Mouse (Mus musculus): ENCODE measurements at regions not wholly inside any gene's neighbourhood (a gene's known extent, or its start where the extent isn't known, plus 50 kb on each side); places are given as distances from the start of the nearest gene placed in this dataset.

GRCm38 (mm10) chr5:46488140-46488942 lies 630.9 kb upstream of the Lcorl start:
- DNase-seq, result no peak
- intact Hi-C loops (cut with DNase I), result no loop called here

GRCm38 (mm10) chr5:46486740-46487326 lies 629.4 kb upstream of the Lcorl start:
- DNase-seq, result no peak
- intact Hi-C loops (cut with DNase I), result no loop called here

- intact Hi-C loops (cut with DNase I), result no loop called here
- no peak for DNase-seq
Observed at GRCm38 (mm10) chr5:46456356-46456755, 598.9 kb upstream of the Lcorl start.

DNA sequence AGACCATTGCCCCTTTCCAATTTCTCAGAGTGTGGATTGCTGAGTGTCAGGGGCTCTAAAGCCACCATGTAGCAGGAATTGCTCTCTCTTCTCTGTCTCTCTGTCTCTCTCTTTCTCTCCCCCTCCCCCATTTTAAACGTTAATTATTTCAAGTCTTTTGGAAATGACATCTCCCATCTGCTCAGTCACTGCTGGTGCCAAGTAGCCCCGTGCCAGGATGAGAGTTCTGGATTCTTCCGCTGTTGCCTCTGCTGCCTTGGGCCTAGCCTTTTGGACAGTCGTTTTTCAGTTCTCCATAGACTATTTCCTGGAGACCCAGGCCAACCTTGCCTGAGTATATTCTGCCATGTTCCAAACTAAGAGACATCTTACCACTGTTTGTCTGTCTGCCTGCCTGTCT lies 590.9 kb upstream of the Lcorl start:
- intact Hi-C loops (cut with DNase I), result loop anchor here (10.0 kb wide), 2 partner anchors 1537 to 1687 kb away; partner anchors contain the start of gene Slit2
- peak; percentile 67 for DNase-seq

DNA sequence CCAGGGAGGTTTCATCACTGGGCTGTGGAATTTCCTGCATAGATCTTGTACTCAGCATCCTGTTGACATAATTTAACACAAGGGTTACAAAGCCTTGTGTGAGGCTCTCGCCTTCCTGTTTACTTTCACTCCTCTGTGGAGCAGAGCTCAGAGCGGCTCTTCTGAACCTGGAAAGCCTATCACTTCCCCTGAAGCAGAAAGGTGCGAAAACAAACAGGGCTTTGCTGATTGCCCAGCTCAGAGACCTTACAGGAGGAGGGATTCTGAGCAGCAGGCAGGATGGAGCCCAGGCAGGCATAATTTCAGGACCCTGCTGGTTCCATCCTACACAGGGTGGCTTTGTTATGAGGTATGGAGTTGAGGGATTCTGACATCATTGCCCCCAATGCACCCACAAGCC lies 588.4 kb upstream of the Lcorl start:
- DNase-seq, result no peak
- intact Hi-C loops (cut with DNase I), result loop anchor here (10.0 kb wide), 2 partner anchors 1539 to 1689 kb away; partner anchors contain the start of gene Slit2

DNA sequence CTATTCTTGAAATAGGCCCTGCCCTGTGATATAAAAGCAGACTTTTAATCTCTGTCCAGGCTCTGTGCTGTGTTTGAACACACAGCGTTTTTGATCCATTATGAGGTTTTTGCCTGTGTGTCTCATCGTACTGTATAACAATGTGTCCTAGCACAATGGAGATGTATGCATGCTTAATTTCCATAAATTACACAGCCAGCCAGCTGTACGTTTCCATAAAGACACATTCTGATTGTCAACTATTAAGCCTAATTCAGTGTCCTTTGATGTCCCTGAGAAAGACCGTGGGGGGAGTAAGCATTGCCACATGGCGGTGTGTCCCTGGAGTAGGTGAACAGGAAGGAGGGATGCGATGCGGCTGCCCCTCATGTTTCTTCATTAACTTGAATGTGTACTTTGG lies 587.7 kb upstream of the Lcorl start:
- intact Hi-C loops (cut with DNase I), result loop anchor here (10.0 kb wide), 2 partner anchors 1540 to 1690 kb away; partner anchors contain the start of gene Slit2
- no peak for DNase-seq

- DNase-seq, result peak; percentile 20
- intact Hi-C loops (cut with DNase I), result loop anchor here (10.0 kb wide), 2 partner anchors 1541 to 1691 kb away; partner anchors contain the start of gene Slit2
Observed at GRCm38 (mm10) chr5:46443805-46444340, 586.5 kb upstream of the Lcorl start.

DNA sequence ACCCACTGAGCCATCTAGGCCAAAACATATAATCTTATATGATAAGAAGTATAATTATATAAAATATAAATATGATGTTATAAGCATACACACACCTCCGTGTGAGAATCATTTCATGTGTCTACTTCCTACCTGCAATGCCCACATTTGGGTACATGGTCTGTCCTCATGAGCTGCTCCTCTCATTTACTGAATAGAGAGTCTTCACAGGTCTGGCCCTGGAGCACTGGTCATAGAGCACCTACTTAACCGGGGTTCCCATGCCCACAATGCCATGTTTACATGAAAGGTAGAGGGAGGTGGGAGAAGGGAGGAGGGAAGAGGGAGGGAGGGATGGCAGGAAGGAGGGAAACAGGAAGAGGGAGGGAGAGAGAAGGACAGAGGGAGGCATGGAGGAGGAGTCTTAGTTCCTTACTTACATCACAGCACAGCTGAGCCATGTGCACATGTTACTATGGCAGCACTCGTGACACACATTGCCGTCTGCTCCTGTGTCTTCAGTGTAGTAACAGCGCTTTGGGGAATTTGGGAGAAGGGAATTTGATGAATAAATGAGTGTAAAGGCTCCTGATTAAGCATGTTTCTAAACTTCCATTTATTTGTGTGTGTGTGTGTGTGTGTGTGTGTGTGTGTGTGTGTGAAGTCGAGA lies 585.3 kb upstream of the Lcorl start:
- intact Hi-C loops (cut with DNase I), result loop anchor here (10.0 kb wide), 2 partner anchors 1542 to 1692 kb away; partner anchors contain the start of gene Slit2
- DNase-seq, result no peak

- intact Hi-C loops (cut with DNase I), result loop anchor here (10.0 kb wide), 2 partner anchors 1543 to 1693 kb away; partner anchors contain the start of gene Slit2
- no peak for DNase-seq
Observed at GRCm38 (mm10) chr5:46441716-46442115, 584.3 kb upstream of the Lcorl start.

GRCm38 (mm10) chr5:46431644-46432367 lies 574.4 kb upstream of the Lcorl start:
- DNase-seq, result no peak

GRCm38 (mm10) chr5:46422738-46423137 lies 565.3 kb upstream of the Lcorl start:
- DNase-seq, result no peak
- intact Hi-C loops (cut with DNase I), result no loop called here

More at GRCm38 (mm10) chr5:46431644-46432367, 574.4 kb upstream of the Lcorl start:
- intact Hi-C loops (cut with DNase I), result no loop called here

GRCm38 (mm10) chr5:46406969-46407368 lies 549.6 kb upstream of the Lcorl start:
- intact Hi-C loops (cut with DNase I), result no loop called here
- peak; percentile 53 for DNase-seq

DNA sequence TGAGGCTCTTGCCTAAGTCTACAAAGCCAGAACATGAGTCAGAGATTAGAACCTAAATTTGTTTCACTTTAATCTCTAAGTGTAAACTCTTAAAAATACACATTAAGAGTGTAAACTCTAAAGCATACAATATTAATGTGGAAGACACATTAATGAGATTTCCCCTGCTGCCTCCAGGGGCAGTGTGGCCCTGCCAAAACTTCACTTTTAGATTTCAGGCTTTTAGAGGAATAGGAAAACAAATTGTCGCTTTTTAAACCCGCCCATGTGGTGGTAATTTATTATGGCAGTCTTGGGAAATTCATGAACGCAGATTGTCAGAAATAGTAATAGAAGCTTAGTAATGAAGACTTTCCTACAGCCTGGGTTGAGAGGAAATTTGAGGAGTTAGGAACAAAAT lies 549.0 kb upstream of the Lcorl start:
- peak; percentile 7 for DNase-seq

GRCm38 (mm10) chr5:46386591-46386990 lies 529.2 kb upstream of the Lcorl start:
- peak; percentile 5 for DNase-seq
- intact Hi-C loops (cut with DNase I), result no loop called here

More for the DNA sequence above, 549.0 kb upstream of the Lcorl start:
- intact Hi-C loops (cut with DNase I), result no loop called here

DNA sequence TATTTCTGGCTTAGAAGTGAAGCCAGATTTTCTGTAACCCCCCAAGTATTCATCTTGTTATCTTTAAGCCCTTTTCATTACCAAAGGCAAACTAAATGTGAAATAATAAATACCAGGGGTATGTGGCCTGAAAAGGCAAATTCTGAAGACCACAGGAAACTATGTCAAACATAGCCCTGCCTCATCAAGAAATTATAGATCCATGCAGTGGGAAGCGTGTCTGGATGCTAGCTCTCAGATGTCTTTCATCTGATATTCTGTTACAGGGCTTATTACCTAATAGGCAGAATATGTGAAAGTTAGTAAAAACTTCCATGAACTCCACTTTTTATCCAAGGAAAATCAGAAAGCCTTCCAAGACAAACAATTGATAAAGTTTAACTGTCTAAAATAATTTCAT lies 509.9 kb upstream of the Lcorl start:
- DNase-seq, result no peak
- intact Hi-C loops (cut with DNase I), result no loop called here

DNA sequence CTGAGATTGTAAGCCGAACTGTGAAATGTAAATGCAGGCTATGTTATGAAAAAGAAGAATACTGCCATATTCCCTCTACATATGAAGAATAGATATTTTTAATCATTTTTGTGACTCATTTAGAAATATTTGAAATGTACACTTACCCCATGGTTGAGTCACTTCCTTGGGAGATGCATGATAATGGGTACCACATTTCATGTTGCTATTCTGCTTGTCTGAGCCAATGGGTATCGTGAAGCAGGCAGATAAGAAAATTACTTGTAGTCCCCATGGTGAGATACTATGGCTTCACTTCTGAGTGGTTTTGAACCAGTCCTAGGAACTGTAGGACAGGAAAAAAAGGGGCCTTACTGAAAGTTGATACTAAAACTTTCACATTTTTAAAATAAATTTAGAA lies 506.2 kb upstream of the Lcorl start:
- intact Hi-C loops (cut with DNase I), result no loop called here
- DNase-seq, result no peak

DNA sequence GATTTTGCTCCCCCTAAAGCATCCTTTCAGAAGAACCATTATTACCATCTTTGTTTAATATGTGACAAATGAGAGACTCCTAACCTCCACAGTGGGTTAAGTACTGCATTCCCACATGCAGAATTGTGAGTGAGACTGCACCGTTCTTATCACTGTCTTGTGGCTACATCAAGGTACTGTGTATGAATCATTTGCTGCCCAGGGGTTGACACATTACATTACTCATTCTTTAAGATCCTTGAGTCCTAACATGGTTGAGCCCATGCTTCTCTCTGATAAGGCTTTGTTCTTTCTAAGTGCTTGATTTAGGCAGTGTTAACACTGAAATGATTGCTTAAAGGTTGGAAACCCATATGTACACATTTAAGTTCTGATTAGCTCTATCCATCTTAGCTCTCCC lies 504.2 kb upstream of the Lcorl start:
- intact Hi-C loops (cut with DNase I), result no loop called here
- no peak for DNase-seq

- intact Hi-C loops (cut with DNase I), result loop anchor here (5.0 to 10.0 kb wide), 3 partner anchors 491 to 874 kb away; partner anchors contain the start of gene Lcorl
- no peak for DNase-seq
Observed at GRCm38 (mm10) chr5:46348448-46348847, 491.0 kb upstream of the Lcorl start.

DNA sequence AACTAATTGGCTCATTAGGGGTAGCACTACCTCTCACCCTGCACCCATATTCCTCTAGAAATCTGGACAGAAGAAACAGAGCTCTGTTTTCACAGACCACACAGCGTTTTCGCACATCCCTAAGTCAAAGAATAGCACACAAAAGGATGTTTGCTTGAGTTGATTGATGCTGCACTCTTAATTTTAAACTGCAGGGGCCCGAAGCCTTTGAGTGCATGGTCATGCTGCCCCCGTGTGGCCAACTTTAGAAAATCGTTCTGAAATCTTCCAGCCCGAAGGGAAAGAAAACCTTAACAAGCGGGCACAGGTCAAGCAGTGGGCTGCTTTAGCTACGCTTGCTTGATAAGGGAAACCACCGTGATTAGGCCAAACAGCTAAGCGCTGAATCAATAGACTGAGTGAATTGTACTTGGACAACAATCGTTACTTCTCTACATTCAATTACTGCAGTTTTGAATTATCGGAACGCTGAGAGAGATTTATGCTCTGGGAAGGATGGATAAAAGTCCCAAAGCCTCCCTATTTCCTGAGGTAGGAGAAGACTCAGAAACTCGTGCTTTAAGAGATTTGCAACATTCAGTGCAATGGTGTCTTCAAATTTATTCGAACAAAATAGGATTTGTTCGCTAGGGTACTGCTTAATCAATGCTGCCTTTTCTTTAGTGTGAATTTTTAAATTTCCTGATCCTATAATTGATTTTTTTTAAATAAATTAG lies 490.1 kb upstream of the Lcorl start:
- intact Hi-C loops (cut with DNase I), result loop anchor here (2.0 to 10.0 kb wide), 4 partner anchors 490 to 873 kb away; partner anchors contain the start of gene Lcorl
- peak; percentile 82 for DNase-seq

DNA sequence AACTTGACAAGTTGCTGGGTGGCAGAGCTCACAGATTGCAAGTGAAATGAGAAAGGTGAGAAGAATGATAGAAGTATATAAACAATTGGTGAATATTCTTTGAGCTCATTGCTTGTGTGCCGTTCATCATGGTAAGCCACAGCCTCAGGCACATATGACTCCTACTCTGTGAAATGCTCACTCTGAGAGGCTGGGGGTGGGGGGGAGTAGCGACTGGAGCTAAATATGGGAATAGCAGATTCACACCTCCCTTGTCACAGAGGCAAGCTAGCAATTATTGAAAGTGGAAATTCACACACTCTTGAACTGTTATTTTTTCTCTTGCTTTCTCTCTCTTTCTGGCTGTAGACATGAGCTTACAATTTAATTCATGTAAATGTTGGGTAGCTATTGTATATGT lies 481.0 kb upstream of the Lcorl start:
- intact Hi-C loops (cut with DNase I), result no loop called here
- DNase-seq, result no peak

All from left cerebral cortex, postnatal 4 days (tissue).